Mouse (Mus musculus) left cerebral cortex, postnatal 10 days (tissue): Measurements from ENCODE around the gene Cep57l1. TPM values are rescaled to one million over a fixed set of nuclear protein-coding genes. Genes with fewer than 3 reads are reported as not detected.
"Not testable (repeated sequence)": the region's sequence is repeated elsewhere in the genome, so short reads cannot be mapped to it uniquely, and the experiment has no call there.

Source experiments
- DNase-seq, 2 experiments: peaks; one replicate each; pipeline ENCODE4 v3.0.0; 2021 to 2022; ENCODE audit warnings: low spot score in 2 of 2, mixed read lengths in 1 of 2; ENCODE audit errors: extremely low spot score in 1 of 2
- intact Hi-C: fragments of 180-260 bp; cut with DNase I; formaldehyde crosslinking; loops from one replicate; pipeline ENCODE4 v1.15.1; 2025
- total RNA-seq, 2 experiments: library from RNA; stranded (reverse); gene quantifications; 2 replicates each; pipeline ENCODE4 v1.2.3; 2021

The Cep57l1 gene
- 1 to 10 TPM; 6.5 to 8.4 TPM for total RNA-seq

GRCm38 (mm10) chr10:41809771-41810563 lies at the start of gene Cep57l1, which contains the start of gene Sesn1:
Cep57l1 (minus strand) TSS chr10:41809871.
Sesn1 (plus strand) TSS chr10:41809935.
- intact Hi-C loops = loop anchor here (10.0 kb wide), 1 partner anchor 295 kb away; the partner anchor contains the start of gene Cd164
- DNase-seq = peak; percentile 88 to 97

GRCm38 (mm10) chr10:41848721-41849120 lies 39.0 kb upstream of the Cep57l1 start:
- intact Hi-C loops = no loop called here
- no peak for DNase-seq

- no peak for DNase-seq
- intact Hi-C loops = no loop called here
These were observed 38.1 kb upstream of the Cep57l1 start for GRCm38 (mm10) chr10:41847737-41848136.

- no peak for DNase-seq
- intact Hi-C loops = loop anchor here (5.0 kb wide), 1 partner anchor 48 kb away; no protein-coding TSS in a partner anchor
These were observed 29.2 kb upstream of the Cep57l1 start for GRCm38 (mm10) chr10:41838911-41839310.

- intact Hi-C loops = loop anchor here (5.0 kb wide), 3 partner anchors 123 to 458 kb away; partner anchors contain the start of gene Foxo3
These were observed 24.5 kb upstream of the Cep57l1 start for GRCm38 (mm10) chr10:41834131-41834530.

GRCm38 (mm10) chr10:41832191-41832590 lies 22.5 kb upstream of the Cep57l1 start:
- intact Hi-C loops = loop anchor here (5.0 kb wide), 3 partner anchors 125 to 460 kb away; partner anchors contain the start of gene Foxo3
- no peak for DNase-seq

More at GRCm38 (mm10) chr10:41834131-41834530, 24.5 kb upstream of the Cep57l1 start:
- DNase-seq = no peak

- intact Hi-C loops = loop anchor here (5.0 kb wide), 3 partner anchors 126 to 461 kb away; partner anchors contain the start of gene Foxo3
- peak; percentile 72 for DNase-seq
These were observed 21.3 kb upstream of the Cep57l1 start for GRCm38 (mm10) chr10:41830851-41831522.

- no peak for DNase-seq
- intact Hi-C loops = loop anchor here (5.0 kb wide), 3 partner anchors 127 to 462 kb away; partner anchors contain the start of gene Foxo3
These were observed 20.8 kb upstream of the Cep57l1 start for GRCm38 (mm10) chr10:41830445-41830844.

- no peak for DNase-seq
- intact Hi-C loops = loop anchor here (5.0 kb wide), 3 partner anchors 127 to 462 kb away; partner anchors contain the start of gene Foxo3
These were observed 20.3 kb upstream of the Cep57l1 start for GRCm38 (mm10) chr10:41829980-41830379.

- intact Hi-C loops = no loop called here
- DNase-seq = no peak
These were observed 19.5 kb upstream of the Cep57l1 start for GRCm38 (mm10) chr10:41829191-41829590.

- intact Hi-C loops = no loop called here
- DNase-seq = no peak
These were observed 18.1 kb upstream of the Cep57l1 start for GRCm38 (mm10) chr10:41827784-41828183.

GRCm38 (mm10) chr10:41826526-41827116 lies 16.9 kb upstream of the Cep57l1 start:
- no peak for DNase-seq
- intact Hi-C loops = no loop called here

GRCm38 (mm10) chr10:41825996-41826395 lies 16.3 kb upstream of the Cep57l1 start:
- no peak for DNase-seq
- intact Hi-C loops = no loop called here

- intact Hi-C loops = no loop called here
- no peak for DNase-seq
These were observed 15.4 kb upstream of the Cep57l1 start for GRCm38 (mm10) chr10:41825041-41825440.

GRCm38 (mm10) chr10:41823916-41824315 lies 14.2 kb upstream of the Cep57l1 start:
- intact Hi-C loops = no loop called here
- no peak for DNase-seq

- intact Hi-C loops, DNase-seq: not testable (repeated sequence)
These were observed 13.6 kb upstream of the Cep57l1 start for GRCm38 (mm10) chr10:41823282-41823675.

- intact Hi-C loops = no loop called here
- DNase-seq = no peak
These were observed 13.1 kb upstream of the Cep57l1 start for GRCm38 (mm10) chr10:41822573-41823281.

GRCm38 (mm10) chr10:41821171-41821570 lies 11.5 kb upstream of the Cep57l1 start:
- intact Hi-C loops = no loop called here
- no peak for DNase-seq
